Mouse (Mus musculus) megakaryocyte, embryonic 14.5 days (primary cell): ENCODE measurements around the gene Pef1.

Source experiments
- FLI1 ChIP-seq: IDR thresholded peaks from 2 replicates; pipeline ENCODE4 v1.6.1; 2012; ENCODE audit warnings: low read length, inconsistent platforms, mixed read lengths
- GATA1 ChIP-seq: IDR thresholded peaks from 3 replicates; pipeline ENCODE4 v1.6.1; 2012; ENCODE audit warnings: mixed read lengths, low read length, inconsistent platforms, borderline replicate concordance

DNA sequence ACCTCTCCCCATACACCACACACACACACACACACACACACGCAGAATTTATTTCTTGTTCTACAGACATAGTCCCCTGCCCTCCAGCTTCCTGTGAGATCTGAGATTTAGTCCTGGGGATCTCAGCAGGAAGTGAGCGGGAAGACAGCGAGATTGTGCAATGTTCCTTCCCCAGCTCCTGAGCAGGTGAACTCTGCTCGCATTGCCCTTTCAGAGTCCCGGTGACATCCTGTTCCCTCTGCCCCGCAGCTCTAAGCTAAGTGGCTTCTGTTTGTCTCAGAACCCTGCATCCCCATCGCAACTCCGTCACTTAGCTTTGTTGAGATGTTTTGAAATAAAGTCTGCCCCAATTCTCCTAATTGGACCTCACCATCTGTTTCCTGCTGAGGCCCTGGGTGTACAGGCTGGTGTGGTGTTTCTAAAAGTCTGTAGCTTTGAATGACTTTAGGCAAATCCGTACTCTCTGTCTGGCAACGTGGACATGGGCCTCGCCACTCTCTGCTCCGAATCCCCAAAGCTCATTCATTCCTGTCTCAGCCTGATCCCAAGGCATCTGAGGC lies 54.5 kb downstream of the Pef1 start:
- no peak for TF ChIP-seq GATA1
- no peak for TF ChIP-seq FLI1
